In the genomic region with DNA sequence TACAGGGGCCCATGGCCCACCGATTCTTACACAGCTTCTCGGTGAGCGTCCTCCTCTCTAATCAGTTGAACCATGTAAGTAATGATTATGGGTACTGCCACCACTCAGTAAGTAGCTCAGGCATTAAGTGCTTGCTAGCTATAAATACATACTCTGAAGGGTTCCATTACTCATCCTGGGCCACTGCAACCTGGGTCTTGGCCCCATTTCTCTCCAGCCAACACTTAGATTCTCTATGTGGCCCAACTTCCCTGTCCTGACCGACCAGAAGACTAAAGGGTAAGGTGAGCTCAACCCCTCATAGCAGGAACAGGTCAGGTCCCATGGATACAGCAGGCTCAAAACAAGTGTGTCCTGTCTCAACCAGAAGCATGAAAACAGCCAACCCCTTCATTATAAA, we compare ENCODE assay signal across 23 mouse cellular contexts.
DNase-seq lines count a peak whose midpoint lies in the region; ATAC-seq and TF ChIP-seq lines count a peak whose summit lies in the region.
"Had no signal": no experiment of that assay in that cellular context is flagged by ENCODE, and none has a peak within 500 bp of the region (broad histone marks: within the 10 kb centered on the region; RNA-seq: fewer than 3 reads in every experiment).

No protein-coding gene starts in this region.

- H3K36me3 ChIP-seq in heart, embryonic 12.5 days, result no peaks in the 10 kb centered on the region
- H3K36me3 ChIP-seq in heart, postnatal 0 days (replicated peaks; ENCODE audit: control insufficient read depth, insufficient read depth, low read length), result no peaks in the 10 kb centered on the region
- H3K36me3 ChIP-seq in CH12.LX (replicated peaks in 1 of 2; ENCODE audit: control insufficient read depth in 1 of 2, insufficient read depth in 1 of 2, low read length in 1 of 2), result peaks cover 28 to 74% of the 10 kb centered on the region in 2 experiments
- no peaks in the 10 kb centered on the region for H3K36me3 ChIP-seq in myocyte (ENCODE audit: control insufficient read depth, insufficient read depth)
- H3K36me3 ChIP-seq in forebrain, embryonic 12.5 days (replicated peaks), result no peaks in the 10 kb centered on the region
- H3K36me3 ChIP-seq: intestine, embryonic 15.5 days; limb, embryonic 13.5 days; midbrain, embryonic 13.5 days had no signal

- TF ChIP-seq EP300 in heart, postnatal 0 days (IDR thresholded peaks at IDR 0.05; ENCODE audit: low read depth), result no peak
- TF ChIP-seq EP300 in CH12.LX (IDR thresholded peaks at IDR 0.05; ENCODE audit: low read length), result no peak

- DNase-seq in heart, postnatal 14 days, result no peak
- DNase-seq in heart, postnatal 0 days (ENCODE audit: low spot score), result no peak
- no peak for DNase-seq in heart, adult 8-10 months (ENCODE audit: low spot score)
- DNase-seq in CH12.LX (ENCODE audit: extremely low read depth), result no peak
- DNase-seq: adrenal gland, adult 2 months; adrenal gland, postnatal 36 days; cerebellum, adult 2 months; forebrain, postnatal 0 days; gastrocnemius, postnatal 10 days; kidney, adult 2 months; kidney, postnatal 36 days; lung, postnatal 36 days; retina, postnatal 1 day; right cerebral cortex, postnatal 14 days; thymus, postnatal 14 days had no signal

- no peak for TF ChIP-seq RAD21 in CH12.LX (IDR thresholded peaks at IDR 0.05; ENCODE audit: low read depth, low read length)

- H3K4me3 ChIP-seq in heart, embryonic 12.5 days, result no peak overlapping the region
- H3K4me3 ChIP-seq in heart, postnatal 0 days (ENCODE audit: low read depth, low read length), result no peak overlapping the region
- H3K4me3 ChIP-seq in CH12.LX (replicated peaks in 1 of 3; ENCODE audit: low read depth in 2 of 3, low read length in 2 of 3, poor library complexity in 1 of 3) (no peak overlapping the region), myocyte (peak overlapping the region; percentile 3)
- H3K4me3 ChIP-seq in forebrain, embryonic 12.5 days (replicated peaks), result no peak overlapping the region
- H3K4me3 ChIP-seq: erythroblast, embryonic 14.5 days; intestine, embryonic 15.5 days; limb, embryonic 13.5 days; midbrain, embryonic 13.5 days had no signal

- peak overlapping the region; percentile 47 for H3K4me2 ChIP-seq in heart, embryonic 12.5 days
- H3K4me2 ChIP-seq in heart, postnatal 0 days (ENCODE audit: low read depth, low read length), result peak overlapping the region; percentile 10; the same call in 1 of the 2 replicates
- H3K4me2 ChIP-seq in CH12.LX (ENCODE audit: insufficient read depth, low read depth, poor library complexity, severe bottlenecking) (peak overlapping the region; percentile 63), myocyte (ENCODE audit: low read depth) (peak overlapping the region; percentile 73)
- H3K4me2 ChIP-seq in forebrain, embryonic 12.5 days, result no peak overlapping the region
- H3K4me2 ChIP-seq: intestine, embryonic 15.5 days; limb, embryonic 13.5 days; midbrain, embryonic 13.5 days had no signal

- H3K27ac ChIP-seq in heart, embryonic 12.5 days (ENCODE audit: poor library complexity, severe bottlenecking), result peak overlapping the region; percentile 81
- H3K27ac ChIP-seq in heart, postnatal 0 days (ENCODE audit: low read depth), result peak overlapping the region; percentile 76
- H3K27ac ChIP-seq in CH12.LX (ENCODE audit: insufficient read depth, low read depth), result peak overlapping the region; percentile 59
- H3K27ac ChIP-seq in forebrain, embryonic 12.5 days, result no peak overlapping the region
- H3K27ac ChIP-seq: hindbrain, postnatal 0 days; intestine, embryonic 15.5 days; limb, embryonic 13.5 days; midbrain, embryonic 13.5 days had no signal

- H3K27me3 ChIP-seq in heart, embryonic 12.5 days (replicated peaks), result no peaks in the 10 kb centered on the region
- no peaks in the 10 kb centered on the region for H3K27me3 ChIP-seq in heart, postnatal 0 days (ENCODE audit: control insufficient read depth, insufficient read depth, low read length)
- no peaks in the 10 kb centered on the region for H3K27me3 ChIP-seq in CH12.LX (replicated peaks)
- H3K27me3 ChIP-seq in myocyte (ENCODE audit: control insufficient read depth, insufficient read depth, insufficient read length), result no peaks in the 10 kb centered on the region
- H3K27me3 ChIP-seq in forebrain, embryonic 12.5 days, result no peaks in the 10 kb centered on the region
- H3K27me3 ChIP-seq: intestine, embryonic 15.5 days; limb, embryonic 13.5 days; midbrain, embryonic 13.5 days had no signal

- peaks cover 89% of the 10 kb centered on the region for H3K4me1 ChIP-seq in heart, embryonic 12.5 days (replicated peaks)
- peaks cover 54% of the 10 kb centered on the region for H3K4me1 ChIP-seq in heart, postnatal 0 days (ENCODE audit: control insufficient read depth, insufficient read depth)
- H3K4me1 ChIP-seq in CH12.LX (ENCODE audit: control insufficient read depth in 1 of 2, insufficient read depth in 2 of 2), result peaks cover 78 to 99% of the 10 kb centered on the region in 2 experiments
- peaks cover 34% of the 10 kb centered on the region for H3K4me1 ChIP-seq in forebrain, embryonic 12.5 days

- dilution Hi-C loops in CH12.LX (cut with MboI; ENCODE audit: extremely low pct_ligation_motif_present, extremely low pct_unique_long_range_greater_than_20kb, low sequenced_read_pairs), result no loop called here

- no peak for TF ChIP-seq POLR2A in CH12.LX (IDR thresholded peaks at IDR 0.05; ENCODE audit: low read depth, low read length)
- TF ChIP-seq POLR2A in myocyte (IDR thresholded peaks at IDR 0.05; ENCODE audit: insufficient read length, low read depth), result no peak

- H3K9ac ChIP-seq in heart, embryonic 12.5 days, result no peak overlapping the region
- no peak overlapping the region for H3K9ac ChIP-seq in heart, postnatal 0 days (replicated peaks; ENCODE audit: low read depth, low read length)
- H3K9ac ChIP-seq in CH12.LX (ENCODE audit: insufficient read depth, low read depth), result 0 out of 2 replicates have a peak overlapping the region, but pooled peaks have one; percentile 3
- H3K9ac ChIP-seq in forebrain, embryonic 12.5 days, result no peak overlapping the region
- H3K9ac ChIP-seq: forebrain, postnatal 0 days; intestine, embryonic 15.5 days; limb, embryonic 13.5 days; midbrain, embryonic 13.5 days had no signal

- ATAC-seq in heart, embryonic 12.5 days (ENCODE audit: insufficient number of reproducible peaks, low FRiP score), result no peak
- ATAC-seq in heart, postnatal 0 days (ENCODE audit: insufficient read depth, low read depth), result no peak
- no peak for ATAC-seq in forebrain, embryonic 12.5 days (ENCODE audit: low FRiP score)
- ATAC-seq: forebrain, postnatal 0 days; hindbrain, postnatal 0 days; intestine, embryonic 15.5 days; midbrain, embryonic 13.5 days had no signal

- no peak for TF ChIP-seq CTCF in heart, postnatal 0 days (IDR thresholded peaks at IDR 0.05; ENCODE audit: low read depth)
- TF ChIP-seq CTCF in CH12.LX (conservative IDR thresholded peaks at IDR 0.05 in 1 of 2, IDR thresholded peaks at IDR 0.05 in 1 of 2; ENCODE audit: low read depth in 2 of 2, low read length in 2 of 2), result no peak

- peaks cover 48% of the 10 kb centered on the region for H3K79me2 ChIP-seq in CH12.LX (replicated peaks; ENCODE audit: control insufficient read depth, extremely low read depth, insufficient read depth, poor library complexity, severe bottlenecking)
- no peaks in the 10 kb centered on the region for H3K79me2 ChIP-seq in myocyte (ENCODE audit: control insufficient read depth, insufficient read depth)

- 61% methylated on average over 4 of the region's 4 CpGs for WGBS in heart, embryonic 12.5 days
- 51% methylated on average over 4 of the region's 4 CpGs for WGBS in heart, postnatal 0 days
- WGBS in forebrain, embryonic 12.5 days, result 96% methylated on average over 4 of the region's 4 CpGs

- intact Hi-C loops in heart, postnatal 14 days (cut with DNase I), result no loop called here

- no peak overlapping the region for H3ac ChIP-seq in myocyte (ENCODE audit: control insufficient read depth, insufficient read length)

- no peaks in the 10 kb centered on the region for H3K9me3 ChIP-seq in heart, embryonic 12.5 days (replicated peaks)
- no peaks in the 10 kb centered on the region for H3K9me3 ChIP-seq in heart, postnatal 0 days (replicated peaks; ENCODE audit: control insufficient read depth, low read length)
- no peaks in the 10 kb centered on the region for H3K9me3 ChIP-seq in CH12.LX (replicated peaks; ENCODE audit: low read length)
- no peaks in the 10 kb centered on the region for H3K9me3 ChIP-seq in forebrain, embryonic 12.5 days
- H3K9me3 ChIP-seq: intestine, embryonic 15.5 days; limb, embryonic 13.5 days; midbrain, embryonic 13.5 days had no signal

- in situ Hi-C loops in CH12.LX (cut with MboI; ENCODE audit: low pct_ligation_motif_present, low pct_unique_long_range_greater_than_20kb, low sequenced_read_pairs), result no loop called here

TF ChIP-seq in CH12.LX, 34 proteins besides CTCF, POLR2A, EP300 and RAD21:
- TF ChIP-seq KAT2A (IDR thresholded peaks at IDR 0.05; ENCODE audit: insufficient replicate concordance, low read length) (no peak), MEF2A (IDR thresholded peaks at IDR 0.05; ENCODE audit: borderline replicate concordance, low read depth, low read length) (peak; percentile 44; the same call in 1 of the 2 replicates), POLR2AphosphoS2 (IDR thresholded peaks at IDR 0.05; ENCODE audit: low read depth, low read length) (0 out of 2 replicates have a peak, but pooled peaks have one; percentile 31), PAX5 (IDR thresholded peaks at IDR 0.05; ENCODE audit: low read length) (no peak), ETS1 (conservative IDR thresholded peaks at IDR 0.05; ENCODE audit: low read depth, low read length) (peak; percentile 30; the same call in 1 of the 2 replicates)

TF ChIP-seq in myocyte, 11 proteins besides CTCF, POLR2A, EP300 and RAD21:
- no peak for TF ChIP-seq CEBPB (IDR thresholded peaks at IDR 0.05; ENCODE audit: insufficient read depth, poor library complexity, severe bottlenecking)
TF ChIP-seq in myocyte: peak in this region for 0.
